Mouse (Mus musculus) effector memory CD4-positive, alpha-beta T cell, adult 5 months (primary cell): ENCODE results near the gene Fezf1. TPM values are rescaled to one million over a fixed set of nuclear protein-coding genes. Genes with fewer than 3 reads are reported as not detected.

Experiments used
- polyA plus RNA-seq: library from polyadenylated mRNA; unstranded; fragments of 100-300 nt; shearing (Covaris generic); gene quantifications from one replicate; pipeline ENCODE4 v1.2.1, GENCODE M21; 2017

Fezf1 gene
- not detected for polyA plus RNA-seq

GRCm38 (mm10) chr6:23248313-23249052 lies at the start of gene Fezf1:
Gene Fezf1 (minus strand): TSS chr6:23248362.

Other genes starting within 250 kb of the Fezf1 start
- 0.10 TPM for gene Aass, start 115.4 kb downstream of the Fezf1 start, polyA plus RNA-seq